Mouse (Mus musculus): ENCODE measurements around the gene Inhbb.

Gene Inhbb

GRCm38 (mm10) chr1:119421576-119422421 lies at the start of gene Inhbb:
TSS of gene Inhbb (minus strand) at chr1:119422248.
- DNase-seq: no peak

GRCm38 (mm10) chr1:119463386-119463785 lies 41.3 kb upstream of the Inhbb start:
- DNase-seq: peak; percentile 20

GRCm38 (mm10) chr1:119460062-119460461 lies 38.0 kb upstream of the Inhbb start:
- DNase-seq: no peak

DNA sequence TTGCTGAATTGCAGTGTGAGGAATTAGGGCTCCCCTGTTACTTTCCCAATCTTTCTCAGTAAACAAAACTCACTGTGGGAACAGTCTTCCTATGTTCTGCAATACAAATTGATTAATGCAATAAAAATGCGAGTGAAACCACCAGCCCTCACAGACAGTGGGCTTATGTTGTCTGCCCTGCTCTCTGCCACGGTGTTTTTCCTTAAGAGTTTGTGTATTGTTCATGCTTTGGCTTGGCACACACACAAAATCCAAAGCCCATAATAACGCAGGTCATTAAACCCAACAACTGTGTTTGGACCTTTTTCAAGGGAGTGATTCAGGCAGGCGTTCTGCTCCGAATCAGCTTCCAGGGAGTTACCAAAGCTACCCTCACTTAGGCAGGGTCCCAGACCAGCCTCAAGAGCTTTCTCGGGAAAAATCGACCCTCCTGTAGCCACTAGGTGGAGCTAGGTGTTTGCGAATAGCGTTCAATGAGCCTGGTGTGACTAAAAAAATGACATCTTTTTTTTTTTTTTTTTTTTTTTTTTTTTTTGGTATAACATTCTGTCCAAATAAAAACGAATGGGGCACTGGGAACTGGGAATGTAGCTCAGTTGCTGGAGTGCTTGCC lies 36.1 kb upstream of the Inhbb start:
- peak; percentile 64 for DNase-seq

DNA sequence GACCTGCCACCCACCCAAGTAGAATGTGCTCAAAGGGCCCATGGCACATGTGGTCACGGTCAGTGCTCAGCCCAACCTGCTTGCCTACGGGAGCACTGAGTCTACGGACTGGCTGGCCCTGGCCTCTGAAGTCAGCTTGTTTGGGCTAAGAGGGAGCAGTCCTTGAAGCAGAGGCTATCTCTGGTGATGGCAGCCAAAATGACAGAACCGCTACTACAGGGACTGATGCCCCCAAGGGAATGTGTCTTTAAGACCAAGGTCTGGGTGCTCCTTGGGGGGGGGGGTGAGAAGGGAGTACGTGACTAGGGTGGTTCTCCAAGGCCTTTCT lies 35.4 kb upstream of the Inhbb start:
- no peak for DNase-seq

GRCm38 (mm10) chr1:119456671-119457527 lies 34.9 kb upstream of the Inhbb start:
- DNase-seq: no peak

GRCm38 (mm10) chr1:119453731-119454130 lies 31.7 kb upstream of the Inhbb start:
- DNase-seq: no peak

GRCm38 (mm10) chr1:119451417-119451816 lies 29.4 kb upstream of the Inhbb start:
- DNase-seq: no peak

- DNase-seq: no peak
Observed at GRCm38 (mm10) chr1:119450651-119451345, 28.8 kb upstream of the Inhbb start.

DNA sequence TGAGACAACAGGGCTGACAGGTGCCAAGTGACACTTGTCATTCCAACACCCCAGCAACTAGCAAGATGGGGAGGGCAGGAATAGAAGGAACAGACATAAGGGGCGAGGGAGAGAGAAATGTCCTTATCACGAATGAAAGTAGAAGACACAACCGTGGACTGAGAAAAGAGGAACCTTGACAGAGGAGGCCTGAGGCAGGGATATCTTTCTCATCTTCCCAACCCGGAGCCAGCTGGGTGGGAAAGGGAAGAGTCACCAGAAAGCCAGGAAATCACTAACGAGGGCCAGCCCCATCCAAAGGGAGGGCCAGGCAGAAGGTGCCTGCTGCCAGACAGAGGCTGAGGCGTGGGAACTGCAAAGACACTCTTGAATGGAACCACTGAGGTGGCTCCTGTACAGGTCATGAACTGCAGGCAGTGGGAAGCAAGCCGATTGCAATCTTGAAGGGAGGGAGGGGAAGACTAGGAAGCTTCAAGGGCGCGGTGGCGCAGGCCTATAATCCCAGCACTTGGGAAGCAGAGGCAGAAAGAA lies 24.8 kb upstream of the Inhbb start:
- DNase-seq: no peak

- no peak for DNase-seq
Observed at GRCm38 (mm10) chr1:119443591-119444350, 21.7 kb upstream of the Inhbb start.

- DNase-seq: no peak
Observed at GRCm38 (mm10) chr1:119442901-119443300, 20.9 kb upstream of the Inhbb start.

DNA sequence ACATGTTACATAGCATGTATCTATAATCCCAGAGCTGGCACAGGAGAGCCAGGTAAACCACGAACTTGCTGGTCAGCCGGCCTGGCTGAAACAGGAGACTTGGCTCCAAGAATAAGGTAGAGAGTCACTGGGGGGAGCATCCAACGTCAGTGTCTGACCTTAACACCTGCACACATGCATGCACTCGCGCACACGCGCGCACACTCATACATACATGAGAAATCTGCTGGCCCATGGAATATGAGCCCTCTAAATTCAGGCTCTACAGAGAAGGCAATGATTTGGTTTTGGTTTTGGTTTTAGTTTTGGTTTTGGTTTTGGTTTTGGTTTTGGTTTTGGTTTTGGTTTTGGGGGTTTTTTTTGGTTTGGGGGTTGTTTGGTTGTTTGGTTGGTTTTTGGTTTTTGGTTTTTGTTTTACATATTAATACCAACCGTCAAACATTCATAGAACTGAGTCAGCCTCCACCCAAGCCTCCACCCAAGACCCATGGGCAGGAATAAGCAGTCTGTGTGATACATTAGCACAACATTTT lies 16.1 kb upstream of the Inhbb start:
- DNase-seq: no peak

GRCm38 (mm10) chr1:119437401-119437800 lies 15.4 kb upstream of the Inhbb start:
- DNase-seq: no peak

DNA sequence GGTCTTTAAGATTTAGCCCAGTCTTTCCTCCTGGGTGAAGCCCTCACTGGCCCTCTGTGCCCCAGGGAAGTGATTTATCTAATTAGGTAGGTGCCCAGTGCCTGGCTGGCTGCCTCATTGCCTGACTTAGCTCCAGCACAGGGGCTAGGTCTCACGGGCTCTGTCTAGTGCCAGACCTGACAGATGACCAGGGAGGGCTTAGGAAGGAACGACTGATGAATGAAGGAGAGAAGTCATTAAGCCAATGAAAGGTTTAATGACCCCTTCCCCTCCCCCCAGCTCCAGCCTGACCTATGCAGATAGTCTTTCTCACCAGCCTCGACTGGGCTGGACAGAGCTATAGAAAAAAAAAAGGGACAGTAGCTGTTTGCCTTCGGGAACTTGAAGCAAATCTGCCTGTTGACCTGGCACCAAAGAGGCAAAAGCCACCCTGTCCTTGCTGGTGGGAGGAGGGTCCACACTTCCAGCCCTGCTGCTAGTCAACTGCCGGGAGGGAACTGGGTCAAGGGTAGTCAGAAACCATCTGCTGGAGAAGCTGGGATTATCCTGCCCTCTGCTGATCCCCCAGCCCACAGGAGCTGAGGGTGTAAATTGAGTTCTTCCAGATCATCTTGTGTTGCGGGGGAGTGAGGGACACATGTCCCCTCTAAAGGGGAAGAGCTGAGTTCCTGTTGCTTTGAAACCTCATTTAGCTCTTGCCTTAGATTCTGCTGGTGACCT lies 2.3 kb upstream of the Inhbb start:
- no peak for DNase-seq

DNA sequence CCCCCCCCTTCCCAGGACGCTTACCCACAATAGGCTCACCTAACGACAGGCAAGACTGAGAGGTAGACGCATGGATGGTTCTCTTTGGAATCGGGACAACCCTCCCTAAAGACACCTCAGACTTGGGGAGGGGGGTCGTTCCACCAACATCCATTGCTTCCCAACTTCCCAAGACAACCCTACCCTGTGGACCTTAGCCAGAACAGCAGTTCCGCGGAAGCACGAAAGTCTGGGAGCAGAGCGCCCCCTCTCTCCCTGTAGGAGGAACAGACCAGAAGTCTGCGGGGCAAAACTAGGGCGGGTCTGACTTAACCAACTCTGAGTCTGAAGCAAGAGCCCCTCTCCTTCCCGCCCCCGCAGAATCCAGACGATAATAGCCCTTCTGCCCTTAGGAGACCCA lies 1.5 kb upstream of the Inhbb start:
- DNase-seq: no peak

- no peak for DNase-seq
Observed at GRCm38 (mm10) chr1:119422460-119423015, 490 bp upstream of the Inhbb start.

DNA sequence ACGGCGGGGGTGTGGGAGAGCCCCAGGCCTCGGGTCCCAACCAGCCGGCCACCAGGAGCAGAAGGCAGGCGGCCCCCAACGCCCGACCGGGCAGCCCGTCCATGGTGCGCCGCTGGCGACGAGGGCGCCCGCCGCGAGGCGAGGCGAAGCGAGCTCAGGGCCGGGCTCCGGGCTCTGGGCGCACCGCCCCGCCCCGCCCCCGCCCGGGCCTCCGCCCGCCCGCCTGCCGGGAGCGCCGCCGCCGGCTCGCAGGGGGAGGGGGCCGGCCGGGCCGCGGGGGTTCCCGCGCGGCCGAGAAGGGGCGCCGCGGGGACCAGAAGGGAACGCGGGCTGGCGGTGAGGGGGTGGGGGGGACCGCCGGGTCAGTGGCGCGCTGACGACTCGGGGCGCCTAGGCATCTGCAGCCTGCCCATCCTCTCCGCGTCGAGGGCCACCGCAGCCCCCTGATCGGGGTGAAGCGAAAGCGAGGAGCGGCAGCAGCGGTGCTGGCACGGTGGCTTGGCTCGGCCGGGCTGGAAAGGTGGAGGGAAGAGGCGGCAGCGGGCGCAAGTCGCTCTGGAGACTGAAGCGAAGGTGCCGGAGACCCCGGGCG lies 968 bp downstream of the Inhbb start:
- no peak for DNase-seq

GRCm38 (mm10) chr1:119420189-119420983 lies 1.7 kb downstream of the Inhbb start:
- no peak for DNase-seq

All from cerebellum, adult 9-10 months (tissue).